Mouse (Mus musculus) lung, postnatal 36 days (tissue): ENCODE data around the gene Cd59a.

Source experiments
- DNase-seq: peaks from one replicate; pipeline ENCODE4 v3.0.0; 2022; ENCODE audit warnings: mixed read lengths

The Cd59a gene

DNA sequence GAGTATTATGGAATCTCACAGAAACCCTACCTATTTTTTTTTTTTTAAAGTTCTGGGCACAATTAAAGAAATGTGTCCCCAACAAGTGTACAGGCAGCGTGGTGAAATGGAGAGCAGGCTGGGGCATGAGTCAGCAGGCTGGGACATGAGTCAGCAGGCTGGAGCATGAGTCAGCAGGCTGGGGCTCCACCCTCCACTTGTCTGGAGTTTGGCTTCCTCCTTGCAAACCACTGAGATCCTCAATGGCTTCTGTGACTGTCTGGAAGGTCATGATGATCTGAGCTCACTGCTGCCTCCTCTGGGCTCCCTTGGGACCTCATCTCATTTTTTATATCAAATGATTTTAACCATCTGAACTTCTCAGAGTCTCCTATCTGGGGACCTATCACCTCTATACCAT lies 50.4 kb downstream of the Cd59a start:
- DNase-seq, result no peak

DNA sequence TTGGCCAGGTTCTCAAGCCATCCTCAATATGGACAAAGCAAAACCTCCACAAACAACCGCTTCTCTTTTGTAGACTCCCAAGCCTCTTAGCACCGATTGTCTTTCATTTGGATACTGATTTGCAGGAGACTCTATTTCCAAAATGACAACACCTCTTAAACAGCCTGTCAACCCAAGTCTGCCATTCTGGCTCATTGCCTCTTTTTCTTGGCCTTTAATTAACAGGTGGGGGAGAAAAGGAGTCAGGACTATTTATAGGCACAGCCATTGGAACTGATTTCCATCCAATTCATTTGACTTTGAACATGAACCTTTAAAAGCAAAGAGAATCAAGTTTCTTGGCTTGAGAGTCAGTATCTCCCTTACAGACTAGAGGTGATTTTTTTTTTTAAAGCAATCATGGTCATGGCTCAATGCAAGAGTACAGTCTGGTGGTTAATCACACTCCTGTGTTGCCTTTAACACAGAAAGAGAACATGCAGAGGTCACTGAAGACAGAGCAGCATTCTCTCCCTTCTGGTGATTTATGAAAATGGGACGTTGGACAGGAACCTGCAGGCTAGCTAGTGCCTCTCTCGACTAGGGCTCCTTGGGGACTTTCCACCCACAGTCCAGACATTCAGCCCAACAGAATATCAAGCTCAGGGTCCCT lies 52.4 kb downstream of the Cd59a start:
- no peak for DNase-seq

DNA sequence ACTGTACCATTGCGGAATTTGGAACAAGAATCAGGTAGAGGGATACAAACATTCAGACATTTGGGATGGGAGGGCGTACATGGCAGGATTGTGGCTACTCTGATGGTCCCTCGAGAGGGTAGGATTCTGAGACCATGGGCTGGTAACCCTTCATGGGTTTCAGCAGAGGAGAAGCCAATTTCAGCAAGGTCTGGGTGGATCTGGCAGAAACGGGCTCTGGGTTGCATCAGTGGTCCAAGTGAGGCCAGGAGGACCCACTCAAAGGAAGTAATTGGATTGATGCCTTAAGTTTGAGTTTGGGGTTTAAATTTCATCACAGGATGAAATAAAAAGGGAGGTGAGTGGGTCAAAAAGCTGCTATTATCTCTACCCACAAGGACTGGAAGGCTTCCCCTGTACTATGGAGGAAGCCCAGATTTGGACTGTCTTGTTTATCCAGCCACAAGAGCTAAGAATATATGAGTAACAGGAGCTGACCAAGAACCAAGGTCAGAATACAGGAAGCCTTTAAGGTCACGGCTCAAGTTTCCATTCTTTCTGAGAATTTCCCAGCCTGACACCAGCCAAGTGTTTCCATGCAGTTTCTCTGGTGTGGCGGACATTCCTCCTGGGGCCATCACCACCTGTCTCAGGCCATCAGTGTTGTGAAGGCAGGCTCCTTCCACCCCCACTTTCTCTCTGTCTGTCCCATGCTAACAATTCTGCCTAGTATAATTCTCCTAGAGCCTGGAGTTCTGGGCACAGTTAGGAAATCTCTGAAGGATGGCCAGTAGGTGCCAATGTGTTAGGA lies 55.2 kb downstream of the Cd59a start:
- DNase-seq, result no peak

DNA sequence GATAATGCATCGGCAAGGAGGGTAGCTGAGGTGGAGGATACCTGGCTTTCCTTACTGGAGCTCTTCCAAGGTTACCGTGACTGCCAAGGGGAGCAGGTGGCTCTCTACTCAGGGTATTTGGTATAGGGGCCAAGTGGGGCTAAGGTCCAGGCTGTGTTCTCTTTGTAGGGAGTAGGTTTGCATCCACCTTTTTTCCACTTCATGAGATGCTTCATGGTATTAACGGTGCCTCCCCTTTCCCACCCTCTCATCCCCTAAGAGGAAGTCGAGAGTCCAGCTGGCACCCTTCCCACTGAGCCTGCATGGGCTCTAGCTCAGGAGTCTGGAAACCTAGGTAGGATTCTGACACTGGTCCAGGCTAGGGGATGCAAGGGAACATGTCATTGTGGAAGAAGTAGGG lies 57.7 kb downstream of the Cd59a start:
- no peak for DNase-seq

- no peak for DNase-seq
Measured at GRCm38 (mm10) chr2:104153876-104154275, 58.3 kb downstream of the Cd59a start.

GRCm38 (mm10) chr2:104157831-104158230 lies 62.2 kb downstream of the Cd59a start:
- DNase-seq, result no peak

- DNase-seq, result no peak
Measured at GRCm38 (mm10) chr2:104163418-104163817, 67.8 kb downstream of the Cd59a start.

- no peak for DNase-seq
Measured at GRCm38 (mm10) chr2:104163978-104164487, 68.4 kb downstream of the Cd59a start.
